21 mouse cellular contexts compared by ENCODE assay signal in genomic region chrX:73645121-73645520, GRCm38 (mm10).
"Had no signal": no experiment of that assay in that cellular context is flagged by ENCODE, and none has a peak within 500 bp of the region (broad histone marks: within the 10 kb centered on the region; RNA-seq: fewer than 3 reads in every experiment).

No protein-coding gene starts in this region.

- H3K4me3 ChIP-seq: lung, embryonic 15.5 days; megakaryocyte, embryonic 14.5 days; midbrain, embryonic 13.5 days; midbrain, embryonic 15.5 days; myocyte; neural tube, embryonic 13.5 days; neural tube, embryonic 15.5 days had no signal

- H3K27ac ChIP-seq: lung, embryonic 15.5 days; macrophage; midbrain, embryonic 13.5 days; midbrain, embryonic 15.5 days; neural tube, embryonic 13.5 days; neural tube, embryonic 15.5 days had no signal

- H3K36me3 ChIP-seq: lung, embryonic 15.5 days; midbrain, embryonic 13.5 days; midbrain, embryonic 15.5 days; neural tube, embryonic 13.5 days; neural tube, embryonic 15.5 days had no signal

- ATAC-seq: liver, postnatal 0 days; lung, postnatal 0 days; midbrain, embryonic 13.5 days; midbrain, embryonic 15.5 days had no signal

- DNase-seq: liver, postnatal 0 days; lung, adult 2 months; lung, postnatal 14 days; lung, postnatal 36 days; retina, postnatal 1 day; right cerebral cortex, adult 18-20 months; right cerebral cortex, postnatal 25 days; right cerebral cortex, postnatal 4 days; spleen, adult 18-20 months; thymus, adult 18-20 months; thymus, postnatal 14 days; thymus, postnatal 36 days had no signal

- H3K9ac ChIP-seq: liver, postnatal 0 days; lung, embryonic 15.5 days; midbrain, embryonic 13.5 days; midbrain, embryonic 15.5 days; neural tube, embryonic 13.5 days; neural tube, embryonic 15.5 days had no signal

- H3K4me1 ChIP-seq: lung, embryonic 15.5 days; neural tube, embryonic 15.5 days had no signal

- H3K9me3 ChIP-seq: lung, embryonic 15.5 days; midbrain, embryonic 13.5 days; midbrain, embryonic 15.5 days; neural tube, embryonic 13.5 days; neural tube, embryonic 15.5 days had no signal
